Mouse (Mus musculus): ENCODE results near the gene Cers3. TPM values are rescaled to one million over a fixed set of nuclear protein-coding genes. Genes with fewer than 3 reads are reported as not detected.

Cers3 gene
- polyA plus RNA-seq, 1 experiment: not detected

- H3K4me1 ChIP-seq (ENCODE audit: control insufficient read depth): no peaks in the 10 kb centered on the region
- no peaks in the 10 kb centered on the region for H3K27me3 ChIP-seq (ENCODE audit: control insufficient read depth)
- no peaks in the 10 kb centered on the region for H3K9me3 ChIP-seq (ENCODE audit: control insufficient read depth, low read length)
- no peaks in the 10 kb centered on the region for H3K36me3 ChIP-seq (ENCODE audit: control insufficient read depth)
- TF ChIP-seq GATA1 (IDR thresholded peaks at IDR 0.05; ENCODE audit: low read length): no peak
- no peak for TF ChIP-seq TAL1 (IDR thresholded peaks at IDR 0.05; ENCODE audit: low read length)
- H3K4me3 ChIP-seq (replicated peaks): no peak overlapping the region
Measured at GRCm38 (mm10) chr7:66812737-66813136, 69.4 kb downstream of the Cers3 start.

- no peak for TF ChIP-seq TAL1 (IDR thresholded peaks at IDR 0.05; ENCODE audit: low read length)
- H3K4me1 ChIP-seq (ENCODE audit: control insufficient read depth): no peaks in the 10 kb centered on the region
- no peaks in the 10 kb centered on the region for H3K27me3 ChIP-seq (ENCODE audit: control insufficient read depth)
- no peak overlapping the region for H3K4me3 ChIP-seq (replicated peaks)
- H3K9me3 ChIP-seq (ENCODE audit: control insufficient read depth, low read length): no peaks in the 10 kb centered on the region
- H3K36me3 ChIP-seq (ENCODE audit: control insufficient read depth): no peaks in the 10 kb centered on the region
Measured at GRCm38 (mm10) chr7:66813172-66813571, 69.9 kb downstream of the Cers3 start.

GRCm38 (mm10) chr7:66815526-66815925 lies 72.2 kb downstream of the Cers3 start:
- Histone ChIP-seq H3K27me3 (ENCODE audit: control insufficient read depth) (no peaks in the 10 kb centered on the region), H3K36me3 (ENCODE audit: control insufficient read depth) (no peaks in the 10 kb centered on the region), H3K4me3 (replicated peaks) (no peak overlapping the region), H3K9me3 (ENCODE audit: control insufficient read depth, low read length) (no peaks in the 10 kb centered on the region), H3K4me1 (ENCODE audit: control insufficient read depth) (no peaks in the 10 kb centered on the region)
- TF ChIP-seq TAL1 (IDR thresholded peaks at IDR 0.05; ENCODE audit: low read length) (no peak), GATA1 (IDR thresholded peaks at IDR 0.05; ENCODE audit: low read length) (no peak)

- Histone ChIP-seq H3K9me3 (ENCODE audit: control insufficient read depth, low read length) (no peaks in the 10 kb centered on the region), H3K4me1 (ENCODE audit: control insufficient read depth) (no peaks in the 10 kb centered on the region), H3K27me3 (ENCODE audit: control insufficient read depth) (no peaks in the 10 kb centered on the region), H3K4me3 (replicated peaks) (no peak overlapping the region), H3K36me3 (ENCODE audit: control insufficient read depth) (no peaks in the 10 kb centered on the region)
- TF ChIP-seq GATA1 (IDR thresholded peaks at IDR 0.05; ENCODE audit: low read length) (no peak), TAL1 (IDR thresholded peaks at IDR 0.05; ENCODE audit: low read length) (no peak)
Measured at GRCm38 (mm10) chr7:66820034-66820433, 76.7 kb downstream of the Cers3 start.

- H3K36me3 ChIP-seq (ENCODE audit: control insufficient read depth): no peaks in the 10 kb centered on the region
- H3K27me3 ChIP-seq (ENCODE audit: control insufficient read depth): no peaks in the 10 kb centered on the region
- no peak overlapping the region for H3K4me3 ChIP-seq (replicated peaks)
- no peak for TF ChIP-seq GATA1 (IDR thresholded peaks at IDR 0.05; ENCODE audit: low read length)
- TF ChIP-seq TAL1 (IDR thresholded peaks at IDR 0.05; ENCODE audit: low read length): no peak
- no peaks in the 10 kb centered on the region for H3K4me1 ChIP-seq (ENCODE audit: control insufficient read depth)
- H3K9me3 ChIP-seq (ENCODE audit: control insufficient read depth, low read length): no peaks in the 10 kb centered on the region
Measured at GRCm38 (mm10) chr7:66830803-66831202, 87.5 kb downstream of the Cers3 start.

GRCm38 (mm10) chr7:66831295-66831694 lies 88.0 kb downstream of the Cers3 start:
- no peak for TF ChIP-seq TAL1 (IDR thresholded peaks at IDR 0.05; ENCODE audit: low read length)
- no peak for TF ChIP-seq GATA1 (IDR thresholded peaks at IDR 0.05; ENCODE audit: low read length)
- H3K4me1 ChIP-seq (ENCODE audit: control insufficient read depth): no peaks in the 10 kb centered on the region
- no peaks in the 10 kb centered on the region for H3K27me3 ChIP-seq (ENCODE audit: control insufficient read depth)
- H3K9me3 ChIP-seq (ENCODE audit: control insufficient read depth, low read length): no peaks in the 10 kb centered on the region
- H3K36me3 ChIP-seq (ENCODE audit: control insufficient read depth): no peaks in the 10 kb centered on the region
- H3K4me3 ChIP-seq (replicated peaks): no peak overlapping the region

- TF ChIP-seq GATA1 (IDR thresholded peaks at IDR 0.05; ENCODE audit: low read length): no peak
- TF ChIP-seq TAL1 (IDR thresholded peaks at IDR 0.05; ENCODE audit: low read length): no peak
- H3K4me1 ChIP-seq (ENCODE audit: control insufficient read depth): peaks cover 7% of the 10 kb centered on the region
- H3K36me3 ChIP-seq (ENCODE audit: control insufficient read depth): no peaks in the 10 kb centered on the region
- H3K4me3 ChIP-seq (replicated peaks): peak within 1 kb of the TSS; percentile 40
- no peaks in the 10 kb centered on the region for H3K9me3 ChIP-seq (ENCODE audit: control insufficient read depth, low read length)
- H3K27me3 ChIP-seq (ENCODE audit: control insufficient read depth): peaks cover 48% of the 10 kb centered on the region
Measured at GRCm38 (mm10) chr7:66839463-66840007, 96.2 kb downstream of the Cers3 start, which contains the start of gene Adamts17. TSS of gene Adamts17 (plus strand) at chr7:66839735.

GRCm38 (mm10) chr7:66840008-66840719 lies 96.9 kb downstream of the Cers3 start:
- H3K36me3 ChIP-seq (ENCODE audit: control insufficient read depth): no peaks in the 10 kb centered on the region
- peaks cover 7% of the 10 kb centered on the region for H3K4me1 ChIP-seq (ENCODE audit: control insufficient read depth)
- H3K4me3 ChIP-seq (replicated peaks): peak overlapping the region; percentile 40
- H3K27me3 ChIP-seq (ENCODE audit: control insufficient read depth): peaks cover 48% of the 10 kb centered on the region
- no peak for TF ChIP-seq TAL1 (IDR thresholded peaks at IDR 0.05; ENCODE audit: low read length)
- TF ChIP-seq GATA1 (IDR thresholded peaks at IDR 0.05; ENCODE audit: low read length): no peak
- no peaks in the 10 kb centered on the region for H3K9me3 ChIP-seq (ENCODE audit: control insufficient read depth, low read length)

- TF ChIP-seq GATA1 (IDR thresholded peaks at IDR 0.05; ENCODE audit: low read length): no peak
- Histone ChIP-seq H3K9me3 (ENCODE audit: control insufficient read depth, low read length) (no peaks in the 10 kb centered on the region), H3K4me1 (ENCODE audit: control insufficient read depth) (peaks cover 7% of the 10 kb centered on the region), H3K4me3 (replicated peaks) (no peak overlapping the region), H3K36me3 (ENCODE audit: control insufficient read depth) (no peaks in the 10 kb centered on the region), H3K27me3 (ENCODE audit: control insufficient read depth) (peaks cover 48% of the 10 kb centered on the region)
Measured at GRCm38 (mm10) chr7:66841165-66841564, 97.9 kb downstream of the Cers3 start.

Measured in erythroblast, embryonic 14.5 days (primary cell).